Mouse (Mus musculus) kidney, adult 11 months (tissue): ENCODE results near the gene Ace.

Experiments used
- DNase-seq: peaks from one replicate; pipeline ENCODE4 v3.0.0; 2022

Gene Ace

DNA sequence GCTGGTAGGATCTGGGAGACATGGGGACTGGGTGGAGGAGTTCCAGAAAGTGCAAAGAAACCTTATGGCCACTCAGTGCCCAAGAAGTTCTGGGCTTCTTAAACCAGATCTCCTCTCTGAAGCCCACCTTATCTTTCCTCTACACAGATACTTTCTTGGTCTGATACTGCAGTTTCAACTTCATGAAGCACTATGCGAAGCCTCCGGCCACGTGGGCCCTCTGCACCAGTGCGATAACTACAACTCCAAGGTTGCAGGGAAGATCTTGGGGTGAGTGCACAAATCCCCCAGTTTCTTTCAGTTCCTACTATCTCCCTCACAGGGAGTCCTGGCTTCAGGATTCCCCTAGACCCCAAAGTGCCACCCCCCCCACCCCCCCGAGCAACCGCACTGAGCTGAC is 32.3 kb downstream of the Ace start:
- no peak for DNase-seq

DNA sequence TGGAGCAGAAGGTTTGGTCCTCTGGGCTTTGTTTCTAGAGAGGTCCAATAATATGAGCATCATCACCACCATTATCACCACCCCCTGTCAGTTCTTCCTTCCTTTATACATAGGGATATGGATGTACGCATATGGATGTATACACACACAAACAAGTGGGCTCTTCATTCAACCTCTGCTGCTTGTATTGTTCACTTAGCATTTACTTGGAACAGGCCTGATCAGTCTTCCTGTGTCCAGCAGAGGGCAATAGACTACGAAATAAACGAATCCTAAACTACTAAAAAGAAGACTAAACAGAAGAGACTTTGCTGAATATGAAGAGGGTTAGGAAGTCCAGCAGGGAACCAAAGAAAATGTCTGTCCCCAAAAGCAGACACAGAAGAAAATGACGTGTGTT is 34.0 kb downstream of the Ace start:
- peak; percentile 31 for DNase-seq

DNA sequence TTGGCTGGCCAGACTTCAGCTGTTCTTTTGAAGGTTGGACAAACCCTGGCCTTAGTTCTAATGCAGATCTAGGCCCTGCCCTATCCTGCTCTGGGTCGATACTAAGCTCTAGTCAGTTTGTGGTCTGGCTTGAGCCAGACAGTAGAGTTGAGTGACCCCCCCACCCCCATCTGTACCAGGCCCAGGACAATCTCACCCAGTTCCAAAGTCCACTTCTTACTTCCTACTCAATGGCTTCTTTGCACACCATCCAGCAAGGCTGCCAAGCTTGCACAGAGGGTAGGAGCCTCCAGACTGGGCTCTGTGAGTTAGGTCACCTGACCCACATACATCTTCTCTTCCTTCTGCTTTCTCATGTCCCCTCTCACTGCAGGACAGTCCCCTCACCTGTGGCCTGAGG is 36.8 kb downstream of the Ace start:
- peak; percentile 58 for DNase-seq

DNA sequence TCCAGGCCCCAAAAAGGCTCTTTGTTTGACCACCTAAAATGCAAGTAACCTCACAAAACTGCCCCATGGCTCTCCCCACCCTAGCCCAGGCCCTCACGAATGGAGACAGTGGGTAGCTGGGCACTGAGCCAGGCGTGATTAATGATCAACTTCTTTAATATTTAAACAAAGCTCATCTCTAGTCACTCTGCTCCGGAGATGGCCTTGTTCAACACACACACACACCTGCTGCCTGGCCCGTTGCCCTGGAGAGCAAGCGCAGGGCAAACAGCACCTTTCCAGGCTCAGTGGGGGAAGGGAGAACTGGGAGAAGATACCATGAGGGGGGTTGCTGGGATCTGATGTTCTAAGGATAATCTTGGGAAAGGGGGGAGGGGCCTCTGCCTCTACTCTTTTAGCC is 38.2 kb downstream of the Ace start:
- peak; percentile 85 for DNase-seq

DNA sequence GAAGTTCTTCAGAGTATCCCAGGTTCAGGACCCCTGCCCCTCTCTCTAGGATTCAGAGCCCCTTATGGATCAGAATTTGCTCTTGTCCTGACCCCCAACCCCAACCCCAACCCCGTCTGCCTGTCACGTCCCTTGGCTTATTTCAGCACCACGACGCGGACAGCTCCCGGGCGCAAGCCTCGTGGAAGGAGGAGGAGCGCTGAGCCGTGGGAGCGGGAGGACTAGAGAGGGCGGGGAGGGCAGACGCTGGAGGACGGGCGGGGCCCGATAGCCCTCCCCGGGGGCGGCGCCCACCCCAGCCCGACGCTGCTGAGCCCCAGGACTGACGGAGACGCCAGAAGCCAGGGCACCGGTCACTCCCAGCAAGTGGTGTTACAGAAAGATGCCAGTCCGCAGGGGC is 40.1 kb downstream of the Ace start, which contains the start of gene Kcnh6:
Gene Kcnh6, plus strand, starts transcription at position 304 of the 400 bp plus-strand sequence.
- peak; percentile 45 for DNase-seq

- DNase-seq = no peak
Observed at GRCm38 (mm10) chr11:106012711-106013110, 45.0 kb downstream of the Ace start.

DNA sequence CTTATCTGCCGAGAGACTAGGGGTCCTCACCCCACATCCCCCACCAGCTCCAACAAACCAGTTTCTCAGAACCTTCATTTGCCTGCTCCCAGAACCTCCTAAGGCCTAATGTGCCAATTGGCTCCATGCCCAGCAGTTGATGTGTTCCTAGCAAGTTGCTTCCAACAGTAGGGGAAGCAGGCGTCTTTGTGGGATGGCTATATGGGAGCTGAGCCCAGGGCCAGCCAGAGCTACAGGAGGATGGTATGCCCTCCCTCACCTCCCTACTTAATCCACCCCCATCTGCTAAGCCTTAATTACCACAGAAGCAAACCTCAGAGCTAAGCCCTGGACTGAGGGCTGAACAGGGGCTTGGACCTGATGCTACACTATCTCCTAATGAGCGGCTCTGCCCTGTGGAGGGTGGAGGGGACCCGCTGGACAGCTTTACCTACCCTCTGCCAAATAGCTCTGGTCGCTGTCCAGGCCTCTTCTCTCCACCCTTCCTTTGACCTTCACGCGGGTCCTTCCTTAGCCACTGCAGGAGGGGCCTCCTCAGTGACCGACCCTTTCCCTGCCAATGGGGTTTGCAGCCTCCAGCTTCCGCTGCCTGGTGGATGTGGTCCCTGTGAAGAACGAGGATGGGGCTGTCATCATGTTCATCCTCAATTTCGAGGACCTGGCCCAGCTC is 45.9 kb downstream of the Ace start:
- no peak for DNase-seq

DNA sequence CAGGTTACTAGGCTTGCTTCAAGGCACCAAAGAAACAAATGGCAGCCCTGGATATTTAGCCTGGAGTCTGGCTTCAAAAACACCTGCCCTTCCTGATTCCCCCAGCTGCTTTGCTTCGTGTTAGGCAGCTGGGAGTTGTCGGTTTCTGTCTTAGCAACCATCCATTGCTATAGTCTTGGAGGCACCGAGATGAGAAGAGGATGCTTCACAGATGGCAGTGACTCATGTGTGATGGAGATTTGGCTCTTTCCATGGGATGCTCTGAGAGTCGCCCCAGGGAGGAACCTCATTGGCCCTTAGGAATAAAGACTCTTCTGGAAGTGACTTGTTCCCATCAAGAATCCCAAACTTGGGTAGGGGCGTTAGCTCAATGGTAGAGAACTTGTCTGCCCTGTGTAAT is 48.7 kb downstream of the Ace start:
- DNase-seq = no peak

DNA sequence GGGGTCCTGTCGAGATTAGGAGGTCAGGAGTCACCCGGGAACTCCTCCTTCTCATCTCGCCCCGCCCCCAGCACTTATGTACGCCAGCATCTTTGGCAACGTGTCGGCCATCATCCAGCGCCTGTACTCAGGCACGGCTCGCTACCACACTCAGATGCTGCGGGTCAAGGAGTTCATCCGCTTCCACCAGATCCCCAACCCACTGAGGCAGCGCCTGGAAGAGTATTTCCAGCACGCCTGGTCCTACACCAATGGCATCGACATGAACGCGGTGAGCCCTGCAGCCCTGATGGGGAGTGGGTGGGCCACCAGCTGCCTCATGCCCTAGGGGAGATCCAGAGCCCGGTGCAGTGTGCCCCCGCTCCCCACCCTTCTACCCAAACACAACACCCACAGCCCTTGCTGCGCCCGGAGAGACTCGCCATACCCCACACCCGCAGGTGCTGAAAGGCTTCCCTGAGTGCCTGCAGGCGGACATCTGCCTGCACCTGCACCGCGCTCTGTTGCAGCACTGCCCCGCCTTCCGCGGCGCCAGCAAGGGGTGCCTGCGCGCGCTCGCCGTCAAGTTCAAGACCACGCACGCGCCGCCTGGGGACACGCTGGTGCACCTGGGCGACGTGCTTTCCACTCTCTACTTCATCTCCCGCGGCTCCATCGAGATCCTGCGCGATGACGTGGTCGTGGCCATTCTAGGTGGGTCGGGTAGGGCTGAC is 52.5 kb downstream of the Ace start:
- DNase-seq = no peak

- DNase-seq = no peak
Observed at GRCm38 (mm10) chr11:106025774-106026173, 58.0 kb downstream of the Ace start.

DNA sequence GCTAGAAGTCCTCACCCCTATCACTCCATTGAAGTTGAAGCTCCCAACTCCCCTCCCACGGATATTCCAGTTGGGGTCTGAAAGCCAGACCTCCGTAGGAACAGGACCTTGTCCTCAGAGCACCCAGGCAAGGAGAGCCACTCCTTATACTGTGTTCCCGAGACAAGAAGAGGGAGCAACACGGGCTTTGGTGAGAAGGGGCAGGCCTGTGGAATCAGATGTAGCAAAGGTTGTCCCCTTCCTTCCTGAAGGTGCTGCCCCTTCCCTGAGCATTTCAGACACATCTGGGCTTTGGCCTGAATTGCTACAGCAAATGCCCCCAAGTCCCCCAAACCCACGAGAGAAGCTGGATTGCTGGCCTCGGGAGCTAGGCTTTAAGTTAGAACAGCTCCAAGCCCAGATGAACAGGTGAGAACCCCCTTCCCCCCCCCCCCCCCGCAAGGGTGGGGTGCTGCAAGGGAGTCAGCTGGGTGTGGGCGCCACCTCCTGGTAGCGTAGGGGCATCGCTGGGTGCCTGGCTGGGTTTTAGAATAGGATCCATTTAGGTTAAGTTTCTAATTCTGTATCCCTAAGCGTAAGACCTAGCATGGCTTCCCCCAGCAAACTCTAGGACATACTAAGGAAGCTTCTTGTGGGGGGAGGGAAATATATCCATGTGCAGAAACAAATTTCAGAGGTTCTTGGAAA is 58.9 kb downstream of the Ace start:
- peak; percentile 60 for DNase-seq

- no peak for DNase-seq
Observed at GRCm38 (mm10) chr11:106027607-106028006, 59.9 kb downstream of the Ace start.

GRCm38 (mm10) chr11:106032074-106032473 is 64.3 kb downstream of the Ace start:
- peak; percentile 33 for DNase-seq

DNA sequence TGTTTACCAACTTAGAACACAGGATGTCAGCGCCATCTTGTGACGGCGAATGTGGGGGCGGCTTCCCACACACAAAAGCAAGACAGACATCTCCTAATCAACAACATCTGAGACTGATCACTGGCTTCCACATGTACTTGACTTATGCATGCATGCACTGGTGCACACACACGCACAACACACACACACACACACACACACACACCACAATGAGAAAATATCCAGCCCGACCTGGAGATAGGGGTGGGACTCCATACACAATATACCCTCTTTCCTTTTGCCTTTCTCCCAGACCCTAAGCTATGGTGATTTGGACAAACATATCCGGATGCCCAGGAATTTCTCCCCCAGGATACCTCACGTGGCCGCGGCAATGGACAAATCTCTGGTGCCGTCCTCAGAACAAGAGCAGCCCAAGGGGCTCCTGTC is 65.8 kb downstream of the Ace start:
- DNase-seq = peak; percentile 70

DNA sequence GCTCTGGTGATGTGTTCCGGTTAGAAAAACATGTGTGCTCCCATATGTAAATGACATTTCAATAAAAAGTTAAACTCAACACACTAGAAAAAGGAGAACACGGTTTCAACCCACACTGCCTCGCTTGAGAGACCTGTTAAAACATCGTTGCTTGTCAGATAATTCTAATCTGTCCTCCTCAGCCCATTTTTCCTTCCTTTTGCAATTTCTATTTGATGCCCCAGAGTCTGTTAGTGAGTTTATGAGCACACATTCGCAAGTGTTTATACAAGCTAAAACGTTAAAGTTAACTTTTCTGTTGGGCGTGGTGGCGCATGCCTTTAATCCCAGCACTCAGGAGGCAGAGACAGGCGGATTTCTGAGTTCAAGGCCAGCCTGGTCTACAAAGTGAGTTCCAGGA is 67.2 kb downstream of the Ace start:
- DNase-seq = no peak

GRCm38 (mm10) chr11:106036548-106037417 is 69.0 kb downstream of the Ace start, which contains the start of gene Dcaf7:
Gene Dcaf7, plus strand, starts transcription at chr11:106036872.
- peak; percentile 97 for DNase-seq

DNA sequence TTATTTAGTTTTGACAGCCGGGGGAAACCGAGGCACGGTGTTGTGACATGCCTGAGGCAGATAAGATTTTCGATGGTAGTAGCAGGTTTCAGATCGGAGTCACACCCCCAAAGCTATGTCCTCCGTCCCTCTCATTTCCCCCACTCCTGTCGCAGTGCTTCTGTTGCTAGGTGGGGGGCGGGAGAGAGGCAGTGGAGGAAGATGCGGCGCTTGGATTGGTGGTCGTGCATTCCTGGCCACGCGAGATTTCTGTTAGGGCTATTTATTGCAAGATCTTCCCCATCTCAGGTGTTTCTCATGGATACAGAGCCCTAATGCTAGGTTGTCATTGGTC is 69.6 kb downstream of the Ace start:
- no peak for DNase-seq
